Mouse (Mus musculus) cortical plate, adult 2 months (tissue): ENCODE results near the gene Cdc42bpb.

Experiments
- CTCF ChIP-seq: fragments of 200-500 bp; IDR thresholded peaks from 2 replicates; pipeline ENCODE4 v1.5.1; 2011; ENCODE audit warnings: mild to moderate bottlenecking, control low read depth, low read length; ENCODE audit not compliant: insufficient read depth; ENCODE audit errors: extremely low read depth
- POLR2A ChIP-seq: fragments of 200-500 bp; IDR thresholded peaks from 2 replicates; pipeline ENCODE4 v1.6.1; 2011; ENCODE audit warnings: mild to moderate bottlenecking, low read length, control low read depth; ENCODE audit not compliant: insufficient read depth; ENCODE audit errors: extremely low read depth

GRCm38 (mm10) chr12:111364234-111364633 is 13.3 kb downstream of the Cdc42bpb start:
- TF ChIP-seq POLR2A: no peak
- TF ChIP-seq CTCF: peak; percentile 30; the same call in 1 of the 2 replicates
